Mouse (Mus musculus): ENCODE results near the gene Ciapin1.

The Ciapin1 gene

GRCm38 (mm10) chr8:94778036-94778435 is 60.1 kb downstream of the Ciapin1 start:
- DNase-seq, result no peak

- no peak for DNase-seq
Measured at GRCm38 (mm10) chr8:94776346-94776745, 61.8 kb downstream of the Ciapin1 start.

- DNase-seq, result no peak
Measured at GRCm38 (mm10) chr8:94774601-94775000, 63.6 kb downstream of the Ciapin1 start.

GRCm38 (mm10) chr8:94773700-94774171 is 64.4 kb downstream of the Ciapin1 start:
- DNase-seq, result no peak

GRCm38 (mm10) chr8:94773048-94773447 is 65.1 kb downstream of the Ciapin1 start:
- no peak for DNase-seq

GRCm38 (mm10) chr8:94771941-94772670 is 66.1 kb downstream of the Ciapin1 start, which contains the start of gene Cx3cl1:
Cx3cl1 (plus strand) TSS chr8:94772009.
- peak; percentile 91 to 92 for DNase-seq

- peak; percentile 67 to 69 for DNase-seq
Measured at GRCm38 (mm10) chr8:94770945-94771344, 67.2 kb downstream of the Ciapin1 start.

Measured in kidney, adult 8-10 months (tissue).